Mouse (Mus musculus) midbrain, postnatal 0 days (tissue): Measurements from ENCODE around the gene Gnat2. TPM values are rescaled to one million over a fixed set of nuclear protein-coding genes. Genes with fewer than 3 reads are reported as not detected.

Experiments used
- ATAC-seq: fragments of 200-750 bp; cut with Nextera tagmentation; 2 replicates; pipeline ENCODE4 v1.8.0; 2017; ENCODE audit warnings: moderate number of reproducible peaks, mild to moderate bottlenecking, moderate TSS enrichment, moderate library complexity; ENCODE audit not compliant: low FRiP score
- DNase-seq: peaks from one replicate; pipeline ENCODE4 v3.0.0-alpha.2; 2015; ENCODE audit warnings: low spot score
- H3K27ac ChIP-seq: fragments of 300-500 bp; sonication (generic); 2 replicates; pipeline ENCODE4 v1.5.1; 2014; ENCODE audit warnings: low read depth, mild to moderate bottlenecking, low read length, mixed read lengths
- H3K27me3 ChIP-seq: fragments of 300-500 bp; sonication (generic); 2 replicates; pipeline ENCODE4 v1.6.1; 2014; ENCODE audit warnings: low read length, control low read depth, mixed read lengths; ENCODE audit not compliant: insufficient read depth
- H3K36me3 ChIP-seq: fragments of 300-500 bp; sonication (generic); 2 replicates; pipeline ENCODE4 v1.6.1; 2014; ENCODE audit warnings: low read length, control low read depth, mixed read lengths; ENCODE audit not compliant: insufficient read depth
- H3K4me1 ChIP-seq: fragments of 300-500 bp; sonication (generic); 2 replicates; pipeline ENCODE4 v1.6.1; 2014; ENCODE audit warnings: mild to moderate bottlenecking, control low read depth, antibody characterized with exemption, low read length, mixed read lengths; ENCODE audit not compliant: insufficient read depth
- H3K4me2 ChIP-seq: fragments of 300-500 bp; sonication (generic); 2 replicates; pipeline ENCODE4 v1.6.1; 2014; ENCODE audit warnings: low read depth, mild to moderate bottlenecking, low read length, mixed read lengths; ENCODE audit not compliant: poor library complexity, severe bottlenecking
- H3K4me3 ChIP-seq: fragments of 300-500 bp; sonication (generic); 2 replicates; pipeline ENCODE4 v1.5.1; 2014; ENCODE audit warnings: low read depth, mild to moderate bottlenecking, low read length, moderate library complexity
- H3K9ac ChIP-seq: fragments of 300-500 bp; sonication (generic); replicated peaks from 2 replicates; pipeline ENCODE4 v1.6.1; 2014; ENCODE audit warnings: mild to moderate bottlenecking, low read length, moderate library complexity, mixed read lengths; ENCODE audit not compliant: poor library complexity, severe bottlenecking
- H3K9me3 ChIP-seq: fragments of 300-500 bp; sonication (generic); 2 replicates; pipeline ENCODE4 v1.6.1; 2016; ENCODE audit warnings: low read length, control low read depth
- CTCF ChIP-seq: IDR thresholded peaks from 2 replicates; pipeline ENCODE4 v1.5.1; 2016; ENCODE audit warnings: antibody characterized with exemption, mild to moderate bottlenecking
- WGBS: fragments of 180-500 bp; shearing (Covaris S2); extraction: QIAGEN DNeasy Blood & Tissue Kit; methylation state at CpG from one replicate; pipeline ENCODE4 v1.1.7; 2014; 5-methylcytosine and 5-hydroxymethylcytosine counted together
- polyA plus RNA-seq: library from polyadenylated mRNA; unstranded; fragments of >200 nt; fragmentation: Nextera tagmentation; extraction: Ambion mirVana; gene quantifications from 2 replicates; pipeline ENCODE4 v1.2.1, GENCODE M21; 2015
- total RNA-seq: library from RNA; depleted of rRNA; stranded (reverse); fragments of >200 nt; gene quantifications from 2 replicates; pipeline ENCODE4 v1.2.3, GENCODE M21; 2014

The Gnat2 gene
- total and polyA plus RNA-seq, 2 experiments from 2014 or later = 0.28 TPM; not detected in 1

GRCm38 (mm10) chr3:108112246-108112645, 19.7 kb downstream of the Gnat2 start:
- ATAC-seq (no peak), DNase-seq (no peak)
- H3K4me1 ChIP-seq = no peaks in the 10 kb centered on the region
- no peaks in the 10 kb centered on the region for H3K27me3 ChIP-seq
- H3K9me3 ChIP-seq = no peaks in the 10 kb centered on the region
- peaks cover 41% of the 10 kb centered on the region for H3K36me3 ChIP-seq
- H3K9ac ChIP-seq = no peak overlapping the region
- no peak for TF ChIP-seq CTCF
- H3K27ac ChIP-seq = no peak overlapping the region
- H3K4me2 ChIP-seq = no peak overlapping the region
- H3K4me3 ChIP-seq = no peak overlapping the region
- 91% methylated on average over 7 of the region's 7 CpGs for WGBS

- H3K9ac ChIP-seq = no peak overlapping the region
- no peak overlapping the region for H3K4me3 ChIP-seq
- no peaks in the 10 kb centered on the region for H3K9me3 ChIP-seq
- no peak for TF ChIP-seq CTCF
- H3K4me2 ChIP-seq = no peak overlapping the region
- peaks cover 45% of the 10 kb centered on the region for H3K36me3 ChIP-seq
- H3K4me1 ChIP-seq = no peaks in the 10 kb centered on the region
- no peak overlapping the region for H3K27ac ChIP-seq
- H3K27me3 ChIP-seq = no peaks in the 10 kb centered on the region
- no peak for DNase-seq
- no peak for ATAC-seq
- 80% methylated on average over 4 of the region's 4 CpGs for WGBS
Measured at GRCm38 (mm10) chr3:108112666-108113065, 20.1 kb downstream of the Gnat2 start.

- WGBS = 94% methylated on average over 7 of the region's 7 CpGs
- Histone ChIP-seq H3K27ac (no peak overlapping the region), H3K9me3 (no peaks in the 10 kb centered on the region), H3K27me3 (no peaks in the 10 kb centered on the region), H3K4me3 (no peak overlapping the region), H3K4me2 (no peak overlapping the region), H3K36me3 (peaks cover 42% of the 10 kb centered on the region), H3K4me1 (no peaks in the 10 kb centered on the region), H3K9ac (no peak overlapping the region)
- ATAC-seq = no peak
- no peak for DNase-seq
- no peak for TF ChIP-seq CTCF
Measured at GRCm38 (mm10) chr3:108113591-108114289, 21.2 kb downstream of the Gnat2 start.

GRCm38 (mm10) chr3:108117465-108117864, 24.9 kb downstream of the Gnat2 start:
- no peak for DNase-seq
- no peak overlapping the region for H3K9ac ChIP-seq
- no peak overlapping the region for H3K27ac ChIP-seq
- WGBS = 90% methylated on average over 6 of the region's 6 CpGs
- peaks cover 40% of the 10 kb centered on the region for H3K36me3 ChIP-seq
- H3K9me3 ChIP-seq = no peaks in the 10 kb centered on the region
- TF ChIP-seq CTCF = no peak
- H3K4me2 ChIP-seq = no peak overlapping the region
- no peaks in the 10 kb centered on the region for H3K27me3 ChIP-seq
- ATAC-seq = no peak
- H3K4me1 ChIP-seq = no peaks in the 10 kb centered on the region
- H3K4me3 ChIP-seq = no peak overlapping the region

- H3K36me3 ChIP-seq = peaks cover 35% of the 10 kb centered on the region
- no peak for ATAC-seq
- 86% methylated on average over 3 of the region's 3 CpGs for WGBS
Measured at GRCm38 (mm10) chr3:108121101-108121500, 28.5 kb downstream of the Gnat2 start.

GRCm38 (mm10) chr3:108123242-108123641, 30.7 kb downstream of the Gnat2 start:
- H3K9ac ChIP-seq = no peak overlapping the region
- no peaks in the 10 kb centered on the region for H3K27me3 ChIP-seq
- no peaks in the 10 kb centered on the region for H3K4me1 ChIP-seq
- H3K4me2 ChIP-seq = no peak overlapping the region
- ATAC-seq (no peak), DNase-seq (no peak)
- no peak overlapping the region for H3K4me3 ChIP-seq
- no peak overlapping the region for H3K27ac ChIP-seq
- H3K36me3 ChIP-seq = peaks cover 29% of the 10 kb centered on the region
- H3K9me3 ChIP-seq = no peaks in the 10 kb centered on the region
- TF ChIP-seq CTCF = no peak
- WGBS = 94% methylated on average over 5 of the region's 5 CpGs

More at GRCm38 (mm10) chr3:108121101-108121500, 28.5 kb downstream of the Gnat2 start:
- Histone ChIP-seq H3K27me3 (no peaks in the 10 kb centered on the region), H3K4me2 (no peak overlapping the region), H3K9me3 (no peaks in the 10 kb centered on the region), H3K4me1 (no peaks in the 10 kb centered on the region), H3K9ac (no peak overlapping the region), H3K4me3 (no peak overlapping the region), H3K27ac (no peak overlapping the region)
- DNase-seq = no peak
- TF ChIP-seq CTCF = no peak
